Mouse (Mus musculus) brain, embryonic 18.5 days (tissue): ENCODE results near the gene Anks6.
A peak's percentile ranks its signal among the peaks of the same experiment; 100 is the strongest.

Experiments used
- DNase-seq: peaks from one replicate; pipeline ENCODE4 v3.0.0-alpha.2; 2012; ENCODE audit warnings: low read depth, low spot score

Gene Anks6

GRCm38 (mm10) chr4:47046974-47047373, 10.3 kb downstream of the Anks6 start:
- no peak for DNase-seq

GRCm38 (mm10) chr4:47043866-47044265, 13.4 kb downstream of the Anks6 start:
- DNase-seq: no peak

- DNase-seq: no peak
Observed at GRCm38 (mm10) chr4:47039586-47039985, 17.6 kb downstream of the Anks6 start.

- peak; percentile 42 for DNase-seq
Observed at GRCm38 (mm10) chr4:47037321-47037657, 19.9 kb downstream of the Anks6 start.

- DNase-seq: no peak
Observed at GRCm38 (mm10) chr4:47036486-47037320, 20.5 kb downstream of the Anks6 start.

- no peak for DNase-seq
Observed at GRCm38 (mm10) chr4:47035536-47035935, 21.7 kb downstream of the Anks6 start.

GRCm38 (mm10) chr4:47032171-47032570, 25.1 kb downstream of the Anks6 start:
- DNase-seq: no peak

- no peak for DNase-seq
Observed at GRCm38 (mm10) chr4:47028791-47029190, 28.4 kb downstream of the Anks6 start.

GRCm38 (mm10) chr4:47023949-47024348, 33.3 kb downstream of the Anks6 start:
- no peak for DNase-seq

- no peak for DNase-seq
Observed at GRCm38 (mm10) chr4:47022804-47023603, 34.2 kb downstream of the Anks6 start.

GRCm38 (mm10) chr4:47020563-47020962, 36.7 kb downstream of the Anks6 start:
- DNase-seq: no peak

- DNase-seq: no peak
Observed at GRCm38 (mm10) chr4:47015156-47015555, 42.1 kb downstream of the Anks6 start.

GRCm38 (mm10) chr4:47012476-47012875, 44.8 kb downstream of the Anks6 start:
- DNase-seq: no peak

- peak; percentile 54 for DNase-seq
Observed at GRCm38 (mm10) chr4:47010400-47011231, 46.6 kb downstream of the Anks6 start.

GRCm38 (mm10) chr4:47000626-47001395, 56.4 kb downstream of the Anks6 start:
- no peak for DNase-seq

- DNase-seq: no peak
Observed at GRCm38 (mm10) chr4:46997969-46998368, 59.3 kb downstream of the Anks6 start.

GRCm38 (mm10) chr4:46992827-46993473, 64.3 kb downstream of the Anks6 start:
- DNase-seq: no peak

- no peak for DNase-seq
Observed at GRCm38 (mm10) chr4:46991959-46992316, 65.3 kb downstream of the Anks6 start.

- DNase-seq: peak; percentile 37
Observed at GRCm38 (mm10) chr4:46991016-46991958, 65.9 kb downstream of the Anks6 start, which contains the start of gene Gabbr2. Gene Gabbr2 (minus strand): TSS chr4:46991873.
